Mouse (Mus musculus) left cerebral cortex, postnatal 25 days (tissue): ENCODE measurements at regions not wholly inside any gene's neighbourhood (a gene's known extent, or its start where the extent isn't known, plus 50 kb on each side); places are given as distances from the start of the nearest gene placed in this dataset.

Source experiments
- DNase-seq, 2 experiments: peaks; one replicate each; pipeline ENCODE4 v3.0.0; 2022; ENCODE audit warnings: low spot score in 2 of 2, mixed read lengths in 1 of 2
- intact Hi-C: fragments of 180-260 bp; cut with DNase I; formaldehyde crosslinking; loops from one replicate; pipeline ENCODE4 v1.15.1; 2025

GRCm38 (mm10) chr3:99823256-99823655, 62.0 kb upstream of the Spag17 start:
- no peak for DNase-seq

More at GRCm38 (mm10) chr3:99823256-99823655, 62.0 kb upstream of the Spag17 start:
- intact Hi-C loops, result no loop called here
